Mouse (Mus musculus) neural tube, embryonic 10.5 days (tissue): Measurements from ENCODE around the gene Engase.

Experiments used
- DNase-seq: peaks from one replicate; pipeline ENCODE4 v3.0.0-alpha.2; 2017; ENCODE audit warnings: low spot score; ENCODE audit errors: extremely low spot score

The Engase gene

DNA sequence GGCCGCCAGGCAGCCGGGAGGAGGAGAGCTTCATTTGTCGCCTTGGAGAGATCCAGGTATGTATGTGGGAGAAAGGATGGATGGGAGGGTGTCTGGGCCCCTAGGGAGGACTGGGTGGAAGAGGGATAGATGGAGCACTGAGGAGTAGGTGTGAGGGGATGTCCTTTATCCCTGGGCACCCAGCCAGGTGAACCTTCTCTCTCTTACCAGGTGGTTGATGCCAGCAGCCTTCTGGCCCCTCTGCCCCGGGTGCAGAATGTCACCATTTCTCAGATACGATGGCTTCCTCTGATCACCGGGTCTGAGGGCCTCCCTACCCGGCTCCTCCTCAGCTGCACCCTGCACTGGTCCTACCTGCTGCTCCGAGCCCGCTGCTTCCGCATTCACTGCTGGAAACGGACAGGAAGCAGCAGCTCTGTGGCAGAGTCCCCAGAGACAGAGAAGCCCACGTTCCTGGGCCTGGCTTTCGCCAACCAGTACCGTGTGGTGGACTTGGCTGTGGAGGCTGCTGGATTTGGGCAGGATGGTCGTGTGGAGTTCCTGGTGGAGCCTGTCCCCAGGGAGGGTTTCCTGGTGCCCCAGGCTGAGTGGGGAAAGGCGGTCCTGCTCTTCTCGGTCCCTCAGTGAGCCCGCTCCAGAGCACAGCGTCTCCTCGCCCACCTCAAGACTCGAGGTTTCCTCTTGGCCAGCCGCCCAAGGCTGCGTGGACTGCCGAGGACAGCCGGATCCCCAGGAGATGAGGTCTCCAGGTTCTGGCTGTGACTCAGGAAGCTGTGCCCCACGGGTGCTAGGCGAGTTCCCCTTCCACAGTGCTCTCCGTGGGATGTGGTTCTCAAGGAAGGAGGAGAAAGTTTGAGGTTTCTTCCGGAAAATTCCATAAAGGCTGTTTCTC lies 10.5 kb downstream of the Engase start:
- no peak for DNase-seq

DNA sequence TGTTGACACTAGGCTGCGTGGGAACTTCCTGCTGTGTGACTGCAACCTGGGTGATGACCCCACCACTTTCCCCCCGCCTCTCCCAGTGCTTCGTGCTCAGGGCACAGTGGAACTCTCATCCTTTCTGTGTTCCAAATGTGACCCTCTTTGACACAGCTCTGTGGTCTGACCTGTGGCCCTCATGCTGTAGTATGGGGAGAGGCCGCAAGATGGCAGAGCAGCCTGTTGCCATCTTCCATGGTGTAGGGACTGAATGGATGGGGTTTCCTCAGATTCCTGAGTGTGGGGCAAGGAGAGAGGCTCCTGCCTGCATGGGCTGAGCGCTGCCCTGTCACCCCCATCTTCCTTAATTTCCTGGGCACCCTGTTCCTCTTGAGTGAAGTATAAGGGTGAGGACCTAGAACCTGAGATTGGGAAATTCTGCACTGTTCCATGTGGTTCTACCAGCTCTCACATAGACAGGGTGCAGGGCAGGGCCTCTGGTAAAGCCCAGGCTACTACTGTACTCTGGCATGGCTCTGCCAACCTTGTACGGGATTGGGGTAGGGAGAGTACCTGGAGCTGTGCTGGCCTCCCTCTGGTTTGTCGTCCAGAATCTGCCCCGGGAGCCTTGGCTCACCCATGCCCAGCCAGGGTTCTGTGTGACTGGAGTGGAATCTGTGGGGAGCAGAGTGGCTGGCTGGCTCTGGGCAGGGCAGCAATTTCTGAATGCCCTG lies 11.7 kb downstream of the Engase start:
- no peak for DNase-seq

DNA sequence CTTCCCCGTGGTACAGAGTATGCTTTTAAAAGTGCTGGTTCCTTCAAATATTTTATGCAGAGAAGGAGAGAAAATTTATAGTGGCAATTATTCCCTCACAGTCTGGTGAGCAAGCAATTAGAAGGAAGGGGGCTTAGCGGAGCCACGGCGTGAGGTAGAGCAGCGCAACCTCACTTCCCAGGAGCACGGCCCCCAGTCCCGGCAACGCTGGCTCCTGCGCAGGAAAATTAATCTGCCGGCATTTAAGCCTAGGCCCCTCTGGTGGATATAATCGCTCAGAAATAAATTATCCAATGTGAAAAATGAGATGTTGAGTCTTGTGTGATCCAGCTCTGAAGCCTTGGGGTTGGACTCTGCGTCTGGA lies 12.3 kb downstream of the Engase start:
- no peak for DNase-seq

DNA sequence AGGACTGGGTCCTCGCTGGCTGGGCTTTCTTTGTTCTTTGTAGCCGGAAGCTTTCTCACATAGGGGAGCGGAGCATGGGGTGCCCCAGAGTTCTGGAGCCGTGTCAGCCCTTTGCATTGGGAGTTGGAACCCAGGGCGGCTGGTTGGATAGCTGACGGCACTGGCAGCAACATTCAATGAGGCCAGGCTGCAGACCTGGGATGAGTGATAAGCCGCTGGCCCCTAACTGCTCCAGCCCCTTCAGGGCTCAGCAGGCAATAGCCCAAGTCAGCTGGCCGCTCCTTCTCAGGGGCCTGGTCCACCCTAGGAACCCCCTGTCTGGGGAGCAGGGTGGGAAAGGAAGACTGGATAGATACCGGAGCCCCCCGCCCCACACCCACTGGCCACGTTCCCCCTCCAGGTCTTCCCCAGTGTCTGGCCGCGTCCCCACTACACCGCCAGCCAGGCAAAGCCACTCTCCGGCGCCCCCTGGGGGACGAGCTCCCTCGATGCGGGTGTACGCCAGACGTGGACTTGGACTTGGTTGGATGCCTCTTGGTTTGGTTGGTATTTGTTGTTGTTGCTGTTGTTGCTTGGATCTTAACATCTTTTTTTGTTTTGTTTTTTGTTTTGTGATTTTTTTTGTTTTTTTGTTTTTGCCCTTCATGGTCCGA lies 14.1 kb downstream of the Engase start:
- DNase-seq, result peak; percentile 88

DNA sequence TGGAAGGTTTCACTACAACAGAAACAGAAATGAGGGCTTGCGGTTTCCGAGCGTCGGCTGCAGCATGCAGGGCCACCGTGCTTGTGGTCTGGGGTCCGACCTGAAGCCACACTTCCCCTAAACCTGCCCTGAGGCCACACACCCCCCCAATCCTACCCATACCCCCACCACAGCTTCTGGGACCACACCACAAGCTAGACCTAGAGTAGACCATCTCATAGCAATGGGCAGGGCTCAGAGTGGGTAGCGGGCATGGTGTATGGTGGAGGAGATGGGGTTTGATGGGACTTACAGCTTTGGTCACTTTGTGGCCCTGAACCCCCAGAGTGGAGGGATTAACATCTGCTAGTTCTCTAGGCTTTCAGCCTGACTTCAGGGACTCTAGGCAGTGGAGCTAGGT lies 14.6 kb downstream of the Engase start:
- DNase-seq, result no peak

DNA sequence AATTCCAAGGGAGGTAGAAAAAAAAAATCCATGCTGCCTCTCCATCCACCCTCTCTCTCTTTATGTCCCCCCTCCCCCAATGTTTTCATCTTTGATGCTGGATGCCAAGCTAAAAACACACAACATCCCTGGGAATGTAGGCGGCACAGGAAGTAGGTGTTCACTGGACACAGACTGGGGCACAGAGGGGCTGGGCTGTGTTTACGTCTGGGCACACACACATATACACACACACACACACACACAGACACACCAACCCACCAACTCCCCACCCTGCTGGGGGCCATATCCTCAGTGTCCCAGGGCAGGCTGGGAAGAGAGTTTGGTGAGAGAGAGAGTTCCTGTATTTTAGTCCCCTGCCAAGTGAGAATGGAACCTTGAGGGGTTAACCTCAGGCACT lies 16.8 kb downstream of the Engase start:
- DNase-seq, result no peak

DNA sequence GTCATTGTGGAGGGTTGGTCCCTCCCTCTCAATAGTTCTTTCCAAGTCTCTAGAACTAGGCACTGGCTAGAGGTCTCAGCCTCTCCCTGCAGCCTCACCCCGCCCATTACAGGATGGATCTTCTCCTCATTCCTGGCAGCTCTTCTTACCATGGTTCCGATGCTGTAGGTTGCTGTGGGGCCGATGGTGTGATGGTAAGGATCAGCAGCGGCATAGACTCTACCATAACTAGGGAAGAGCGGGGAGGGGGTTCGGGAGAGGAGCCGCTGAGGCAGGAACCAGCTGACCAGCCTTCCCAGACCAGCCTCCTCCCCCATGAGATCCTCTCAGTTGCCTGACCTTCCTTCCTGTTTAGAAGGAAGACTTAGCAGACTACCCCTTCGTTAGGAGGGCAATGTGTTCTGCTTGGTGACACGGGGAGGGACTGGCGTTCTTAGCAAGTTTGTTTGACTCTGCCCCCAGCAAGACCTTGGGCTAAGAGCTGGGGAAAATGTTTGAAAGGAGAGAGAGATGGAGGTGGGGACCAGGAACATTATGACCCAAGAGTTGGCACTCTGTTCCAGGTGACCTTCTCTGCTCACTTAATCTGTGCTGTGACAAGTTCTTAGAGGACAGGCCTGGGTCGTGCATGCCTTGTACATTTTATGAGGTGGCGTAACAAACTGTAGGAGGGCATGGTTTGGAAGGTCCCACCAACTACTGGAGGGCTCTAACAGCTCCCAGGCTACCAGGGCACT lies 17.5 kb downstream of the Engase start:
- DNase-seq, result no peak

DNA sequence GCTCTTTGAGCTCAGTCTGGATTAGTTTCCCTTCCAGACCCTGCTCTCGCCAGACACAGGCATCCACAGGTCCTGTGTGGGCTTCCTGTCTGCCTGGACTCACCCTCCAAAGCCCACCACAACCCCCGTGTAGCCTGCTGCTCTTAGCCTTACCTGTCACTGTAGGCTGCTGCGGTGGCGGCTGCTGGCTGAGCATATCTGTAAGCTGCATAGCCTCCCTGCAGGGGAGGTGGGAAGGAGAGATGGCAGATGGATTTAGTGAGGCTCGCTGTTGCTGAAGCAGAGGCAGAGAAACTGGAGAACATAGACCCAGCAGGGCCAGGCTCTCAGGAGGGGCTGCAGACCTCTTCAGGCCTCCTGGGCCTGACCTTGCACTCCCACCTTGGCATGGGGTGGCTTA lies 18.4 kb downstream of the Engase start:
- DNase-seq, result no peak

DNA sequence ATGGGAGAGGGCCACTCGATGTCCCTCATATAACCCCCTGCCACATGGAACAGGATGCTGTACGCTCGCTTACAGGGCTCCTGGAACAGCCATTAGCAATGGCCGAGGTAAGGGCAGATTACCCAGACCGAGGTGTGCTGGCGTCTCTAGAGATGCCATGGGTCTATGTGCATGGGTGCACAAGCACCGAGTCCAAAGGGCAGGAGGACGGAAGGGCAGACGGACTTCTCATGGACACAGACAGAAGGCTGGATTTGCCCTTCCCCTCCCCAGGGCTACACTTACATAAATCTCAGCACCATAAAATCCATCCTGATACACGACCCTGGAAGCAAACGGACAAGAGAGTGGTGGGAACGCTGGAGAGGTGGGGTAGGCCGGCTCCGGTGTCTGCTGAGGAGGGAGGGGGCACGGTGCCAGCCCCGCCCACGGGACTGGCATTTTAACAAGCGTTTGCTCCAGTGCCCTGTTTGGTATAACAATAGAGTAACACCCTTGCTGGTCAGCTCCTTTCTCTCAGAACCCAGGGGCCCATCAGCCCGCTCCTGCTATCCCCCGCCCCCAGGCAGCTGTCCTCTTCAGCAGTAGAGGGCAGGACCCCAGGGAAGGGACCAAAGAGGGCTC lies 19.5 kb downstream of the Engase start:
- DNase-seq, result no peak

DNA sequence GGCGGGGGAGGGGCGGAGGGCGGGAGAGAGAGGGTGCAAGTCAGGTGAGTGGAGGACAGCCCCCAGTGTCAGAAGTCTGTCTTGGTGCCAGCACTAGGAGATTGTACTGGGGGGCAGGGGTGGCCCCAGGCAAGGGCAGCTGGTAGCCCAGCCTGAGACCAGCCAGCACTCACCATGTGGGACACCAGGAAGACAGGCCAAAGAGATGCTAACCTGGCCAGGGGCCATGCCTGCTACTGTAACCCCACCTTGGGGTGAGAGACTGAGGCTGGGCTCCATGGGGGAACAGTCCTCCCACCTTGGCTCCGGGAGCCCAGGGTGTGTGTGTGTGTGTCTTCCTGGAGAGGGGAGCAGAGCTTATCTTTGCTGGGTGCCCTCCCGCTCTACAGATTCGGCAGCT lies 26.4 kb downstream of the Engase start:
- no peak for DNase-seq

DNA sequence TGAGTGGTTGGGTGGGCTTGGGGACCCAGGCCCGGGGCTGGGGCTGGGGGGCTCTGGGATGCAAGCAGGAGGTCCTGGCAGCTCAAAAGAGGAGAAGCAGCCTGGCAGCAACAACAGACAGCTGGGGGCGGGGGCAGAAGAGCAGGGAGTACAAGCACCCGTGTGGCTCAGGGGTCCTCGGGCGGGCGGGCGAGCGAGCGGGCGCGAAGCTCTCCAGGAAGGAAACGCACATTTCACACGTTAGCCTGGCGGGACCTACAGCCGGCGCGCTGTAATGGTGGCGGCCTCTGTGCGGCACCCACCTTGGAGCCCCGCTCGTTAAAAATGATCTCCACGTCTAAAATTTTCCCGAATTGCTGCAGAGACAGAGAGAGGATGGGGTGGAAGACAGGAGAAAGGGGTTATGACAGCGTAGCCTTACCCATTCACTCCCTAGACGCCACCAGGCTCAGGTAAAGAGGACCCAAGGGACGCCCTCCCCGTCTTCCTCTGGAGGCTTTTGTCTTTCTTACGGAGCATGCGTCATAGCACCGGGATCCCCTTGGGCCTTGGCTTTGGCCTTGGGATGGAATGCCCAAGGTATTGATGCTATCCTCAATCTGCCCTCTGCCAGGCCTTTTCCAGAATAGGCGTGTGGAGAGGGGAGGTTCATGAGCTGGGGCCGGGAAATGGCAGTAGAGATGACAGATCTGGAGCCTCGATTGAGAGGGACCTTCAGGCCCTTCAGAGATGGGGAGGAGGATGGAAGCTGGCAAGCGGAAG lies 27.0 kb downstream of the Engase start:
- DNase-seq, result no peak

DNA sequence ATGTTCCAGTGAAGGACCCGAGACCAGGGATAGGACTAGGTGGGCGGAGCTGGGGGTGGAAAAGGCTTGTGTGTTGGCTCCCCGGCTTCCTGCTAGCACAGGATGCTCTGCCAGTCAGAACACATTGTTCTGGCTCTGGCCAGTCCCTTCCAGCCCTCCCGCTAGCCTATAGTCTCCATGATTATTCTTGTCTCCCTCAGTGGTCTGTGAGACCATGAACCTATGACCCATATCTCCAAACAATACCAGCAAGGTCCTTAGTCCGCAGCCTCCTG lies 27.5 kb downstream of the Engase start:
- no peak for DNase-seq

DNA sequence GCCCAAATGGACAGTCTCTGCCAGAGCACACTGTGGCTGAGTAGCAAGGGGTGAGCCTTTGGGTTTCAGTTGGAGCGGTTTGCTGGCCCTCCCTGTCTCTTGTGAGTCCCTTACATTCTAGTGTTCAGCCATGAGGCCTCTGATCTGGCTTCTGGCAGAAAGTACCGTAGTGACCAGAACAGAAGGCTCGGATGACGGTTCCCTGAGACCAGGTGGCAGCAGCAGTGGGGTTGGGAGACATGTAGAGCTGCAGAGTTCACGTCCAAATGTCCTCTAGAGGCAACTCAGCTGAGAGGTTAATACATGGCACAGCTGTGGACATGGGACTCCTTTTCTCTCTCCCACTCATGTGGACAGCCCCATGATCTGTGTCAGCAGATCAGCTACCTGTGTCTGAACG lies 30.5 kb downstream of the Engase start:
- DNase-seq, result no peak

DNA sequence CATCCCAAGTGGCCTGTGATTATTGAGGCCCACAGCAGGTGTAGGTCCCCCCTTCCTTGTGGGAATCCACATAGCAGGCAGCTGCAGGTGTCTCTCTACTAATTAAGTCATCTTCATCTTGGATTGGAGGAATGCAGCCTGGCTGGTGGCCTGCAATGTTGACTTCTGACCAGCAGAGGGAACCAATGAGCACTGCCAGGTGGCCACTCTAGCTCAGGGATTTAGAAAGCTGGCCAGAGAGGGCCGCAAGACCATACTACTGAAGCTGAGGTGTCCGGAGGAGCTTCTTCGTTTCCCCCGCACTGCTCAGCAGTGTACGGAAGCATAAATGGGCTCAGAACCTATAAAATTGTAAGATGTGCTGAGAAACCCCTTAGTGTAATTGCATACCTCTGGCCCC lies 31.3 kb downstream of the Engase start:
- peak; percentile 80 for DNase-seq

DNA sequence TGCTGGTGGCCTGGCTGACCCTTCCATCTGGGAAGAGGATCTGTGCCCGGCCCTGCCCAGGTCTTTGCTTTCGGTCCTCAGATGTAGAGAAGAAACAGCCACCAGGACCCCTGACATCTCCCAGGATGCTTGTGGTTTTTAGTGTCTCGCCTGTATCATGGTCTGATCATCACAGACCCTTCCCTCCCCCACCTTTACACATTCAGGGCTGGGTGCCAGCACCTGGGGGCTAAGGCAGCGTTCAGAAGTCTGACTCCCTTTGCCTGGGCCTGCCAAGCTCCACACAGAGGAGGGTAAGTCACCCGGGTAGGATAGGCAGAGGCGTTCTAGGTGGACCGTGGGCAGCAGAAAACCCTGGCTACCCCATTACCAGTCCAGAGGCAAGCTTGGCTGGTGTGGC lies 31.7 kb downstream of the Engase start:
- no peak for DNase-seq

DNA sequence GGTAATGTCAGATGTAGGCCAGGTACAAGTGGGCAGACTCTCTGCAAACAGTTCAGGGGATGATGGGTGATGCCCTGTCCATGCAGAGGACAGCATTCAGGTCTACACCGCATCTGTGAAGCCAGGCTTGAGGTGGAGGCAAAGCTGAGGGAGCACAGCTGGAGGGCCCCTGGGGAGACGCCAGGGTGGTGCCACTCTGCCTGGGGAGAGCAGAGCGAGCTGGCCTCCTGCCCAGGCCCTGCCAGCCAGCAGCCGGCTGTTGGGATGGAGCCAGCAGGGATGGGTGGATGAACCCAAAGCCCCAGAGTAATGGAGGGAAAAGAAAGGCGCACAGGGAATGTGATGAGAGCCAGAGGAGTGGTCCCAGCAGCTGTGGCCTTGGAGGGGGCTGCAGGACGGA lies 35.2 kb downstream of the Engase start:
- no peak for DNase-seq

DNA sequence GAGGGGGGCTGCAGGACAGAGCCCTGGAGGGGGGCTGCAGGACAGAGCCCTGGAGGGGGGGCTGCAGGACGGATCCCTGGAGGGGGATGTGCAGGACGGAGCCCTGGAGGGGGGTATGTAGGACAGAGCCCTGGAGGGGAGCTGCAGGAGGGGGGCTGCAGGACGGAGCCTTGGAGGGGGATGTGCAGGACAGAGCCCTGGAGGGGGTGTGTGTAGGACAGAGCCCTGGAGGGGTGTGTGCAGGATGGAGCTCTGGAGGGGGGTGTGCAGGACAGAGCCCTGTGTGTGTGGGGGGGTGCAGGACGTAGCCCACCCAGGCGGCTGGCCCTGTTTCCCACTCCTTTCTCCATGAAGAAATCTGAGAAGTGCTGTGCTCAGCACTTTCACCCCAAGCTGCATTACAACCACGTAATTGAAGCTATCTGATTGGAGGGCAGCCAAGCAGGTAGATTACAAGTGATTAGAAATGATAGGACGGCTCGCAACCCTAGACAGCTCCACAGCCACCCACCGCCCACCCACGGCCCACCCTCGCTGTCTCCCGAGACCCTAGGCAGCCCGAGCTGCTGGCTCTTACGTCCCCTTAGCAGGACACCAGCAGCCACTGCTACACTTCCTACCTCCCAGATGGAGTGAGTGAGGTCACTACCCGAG lies 35.8 kb downstream of the Engase start:
- no peak for DNase-seq

DNA sequence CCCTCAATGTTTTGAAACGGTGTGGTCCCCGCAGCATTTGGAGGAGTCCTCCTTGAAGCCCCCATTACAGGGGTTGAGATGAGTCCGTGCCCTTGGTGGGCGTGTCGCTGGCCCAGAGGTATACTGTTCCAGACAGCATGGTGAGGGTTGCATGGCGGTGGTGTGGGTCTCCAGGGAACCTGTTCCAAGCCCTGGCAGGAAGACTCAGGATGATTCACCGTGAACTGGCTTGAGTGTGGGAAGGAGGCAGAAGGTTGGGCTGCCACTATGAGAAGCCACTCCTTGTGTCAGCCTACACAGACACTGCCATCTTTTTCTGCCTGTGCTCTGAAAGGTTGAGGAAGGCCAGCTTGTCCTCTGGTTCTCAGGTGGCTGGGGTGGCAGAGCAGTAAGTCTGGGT lies 41.3 kb downstream of the Engase start:
- no peak for DNase-seq

DNA sequence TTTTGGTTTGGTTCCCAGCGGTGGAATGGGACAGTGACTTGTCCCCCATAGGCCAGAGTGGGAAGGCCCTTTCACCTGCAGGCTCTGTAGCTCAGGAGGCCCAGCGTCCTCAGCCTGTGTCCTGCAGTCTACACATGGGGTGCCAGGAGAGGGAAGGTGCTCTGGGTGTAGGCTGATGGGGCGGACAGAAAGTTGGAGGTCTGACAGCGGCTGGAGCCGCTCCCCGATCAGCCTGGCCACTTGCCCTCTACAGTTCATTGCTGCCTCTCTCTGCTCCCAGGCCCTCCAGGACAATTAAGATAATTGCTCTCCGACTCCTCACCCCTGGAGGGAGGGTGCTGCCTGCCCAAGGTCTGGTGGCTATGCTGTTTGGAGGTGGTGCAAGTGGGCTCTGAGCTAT lies 42.1 kb downstream of the Engase start:
- no peak for DNase-seq

DNA sequence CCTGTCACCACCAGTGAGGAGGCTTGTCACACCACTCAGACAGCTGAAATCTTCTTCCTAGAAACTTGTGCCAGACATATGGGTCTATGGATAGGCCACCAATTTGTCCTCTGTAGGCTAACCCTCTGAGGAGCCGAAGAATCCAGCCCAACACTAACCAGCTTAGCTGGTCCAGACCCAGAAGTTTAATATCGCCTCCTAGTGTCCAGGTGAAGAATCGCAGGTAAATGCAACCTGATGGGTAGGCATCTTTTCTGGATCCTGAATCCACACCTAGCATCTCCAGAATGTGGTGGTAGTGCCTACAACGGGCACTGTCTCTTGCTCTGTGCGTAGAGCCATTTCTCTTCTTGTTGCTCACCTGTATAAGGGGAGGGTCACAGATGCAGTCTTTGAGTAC lies 43.6 kb downstream of the Engase start:
- no peak for DNase-seq
